Mouse (Mus musculus): Measurements from ENCODE around the gene Zfp592.
A peak's percentile ranks its signal among the peaks of the same experiment; 100 is the strongest.

GRCm38 (mm10) chr7:81073273-81073672 lies 79.8 kb downstream of the Zfp592 start:
- 0 out of 2 replicates have a peak, but pooled peaks have one; percentile 1 for TF ChIP-seq CTCF (IDR thresholded peaks at IDR 0.05; ENCODE audit: extremely low read depth, insufficient read depth, low read length)
- no peak for TF ChIP-seq POLR2A (IDR thresholded peaks at IDR 0.05; ENCODE audit: extremely low read depth, insufficient read depth, low read length)
